In the genomic region with DNA sequence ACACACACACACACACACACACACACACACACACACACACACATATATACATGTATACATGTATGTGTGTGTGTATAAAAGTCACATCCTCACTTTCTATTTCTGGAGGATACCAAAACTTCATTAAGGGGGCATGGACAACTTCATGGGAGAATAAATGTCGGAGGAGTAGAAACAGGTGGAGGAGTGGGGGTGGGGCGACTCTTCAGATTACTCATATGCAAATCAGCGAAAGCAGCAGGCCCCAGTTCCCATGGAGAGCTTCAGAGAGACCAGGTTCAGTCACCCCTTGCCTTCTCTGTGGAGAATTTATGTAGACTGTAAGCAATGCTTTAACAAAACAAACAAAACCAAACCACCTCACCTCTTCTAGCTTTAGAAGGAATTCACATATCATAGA, we compare ENCODE assay signal across 1 mouse cellular context.
TF ChIP-seq lines count a peak whose summit lies in the region.

No protein-coding gene starts in this region.

TF ChIP-seq in CH12.LX, 34 proteins besides CTCF, POLR2A, EP300 and RAD21 (continued from another document):
- TF ChIP-seq E2F4 (IDR thresholded peaks at IDR 0.05; ENCODE audit: insufficient replicate concordance, low read depth, low read length) (no peak), NELFE (IDR thresholded peaks at IDR 0.05; ENCODE audit: low read depth, low read length) (no peak), UBTF (IDR thresholded peaks at IDR 0.05; ENCODE audit: low read depth, low read length) (no peak; the same call in 1 of the 2 replicates), ZKSCAN1 (IDR thresholded peaks at IDR 0.05; ENCODE audit: borderline replicate concordance, low read depth, low read length) (no peak), ZMIZ1 (IDR thresholded peaks at IDR 0.05; ENCODE audit: low read depth, low read length) (no peak), MAZ (IDR thresholded peaks at IDR 0.05; ENCODE audit: low read depth, low read length) (peak; percentile 66; the same call in 1 of the 2 replicates), MAFK (IDR thresholded peaks at IDR 0.05; ENCODE audit: insufficient replicate concordance, low read length) (peak; percentile 56; the same call in 1 of the 2 replicates), ZNF384 (IDR thresholded peaks at IDR 0.05; ENCODE audit: low read depth, low read length) (no peak; the same call in 1 of the 2 replicates), KAT2A (IDR thresholded peaks at IDR 0.05; ENCODE audit: insufficient replicate concordance, low read length) (0 out of 2 replicates have a peak, but pooled peaks have one; percentile 11), POLR2AphosphoS2 (IDR thresholded peaks at IDR 0.05; ENCODE audit: low read depth, low read length) (no peak), NRF1 (IDR thresholded peaks at IDR 0.05; ENCODE audit: low read depth, low read length) (no peak), HCFC1 (IDR thresholded peaks at IDR 0.05; ENCODE audit: low read depth, low read length) (peak; percentile 46; the same call in 1 of the 2 replicates), BHLHE40 (IDR thresholded peaks at IDR 0.05; ENCODE audit: low read depth, low read length) (peak; percentile 82), USF1 (IDR thresholded peaks at IDR 0.05; ENCODE audit: low read depth, low read length) (no peak), MYC (IDR thresholded peaks at IDR 0.05; ENCODE audit: low read depth, low read length) (peak; percentile 74; the same call in 1 of the 2 replicates), GABPA (IDR thresholded peaks at IDR 0.05; ENCODE audit: insufficient replicate concordance, low read depth, low read length) (no peak), CHD2 (IDR thresholded peaks at IDR 0.05; ENCODE audit: low read length) (peak; percentile 92), USF2 (conservative IDR thresholded peaks at IDR 0.05; ENCODE audit: low read depth, low read length) (0 out of 2 replicates have a peak, but pooled peaks have one; percentile 7), MXI1 (IDR thresholded peaks at IDR 0.05; ENCODE audit: low read depth, low read length) (peak; percentile 47; the same call in 1 of the 2 replicates), ELF1 (IDR thresholded peaks at IDR 0.05; ENCODE audit: low read depth, low read length) (0 out of 2 replicates have a peak, but pooled peaks have one; percentile 10), IRF4 (IDR thresholded peaks at IDR 0.05; ENCODE audit: low read depth, low read length) (peak; percentile 99), CHD1 (IDR thresholded peaks at IDR 0.05; ENCODE audit: low read depth, low read length) (0 out of 2 replicates have a peak, but pooled peaks have one; percentile 28), TBP (conservative IDR thresholded peaks at IDR 0.05; ENCODE audit: low read depth, low read length) (no peak), SMC3 (IDR thresholded peaks at IDR 0.05; ENCODE audit: low read depth, low read length) (no peak), ETS1 (conservative IDR thresholded peaks at IDR 0.05; ENCODE audit: low read depth, low read length) (peak; percentile 97), MAX (IDR thresholded peaks at IDR 0.05; ENCODE audit: low read length) (peak; percentile 29; the same call in 1 of the 2 replicates), TCF12 (IDR thresholded peaks at IDR 0.05; ENCODE audit: low read depth, low read length) (peak; percentile 94), PAX5 (IDR thresholded peaks at IDR 0.05; ENCODE audit: low read length) (no peak), MEF2A (IDR thresholded peaks at IDR 0.05; ENCODE audit: borderline replicate concordance, low read depth, low read length) (peak; percentile 82; the same call in 1 of the 2 replicates), SIN3A (IDR thresholded peaks at IDR 0.05; ENCODE audit: low read length) (peak; percentile 89), RCOR1 (conservative IDR thresholded peaks at IDR 0.05; ENCODE audit: low read depth, low read length) (peak; percentile 98), ZC3H11A (IDR thresholded peaks at IDR 0.05; ENCODE audit: low read depth, low read length) (no peak), JUND (conservative IDR thresholded peaks at IDR 0.05; ENCODE audit: low read depth, low read length) (peak; percentile 87)
